Mouse (Mus musculus) erythroblast, embryonic 14.5 days (primary cell): ENCODE results near the gene Kdr. TPM values are rescaled to one million over a fixed set of nuclear protein-coding genes. Genes with fewer than 3 reads are reported as not detected.

Experiments
- H3K27me3 ChIP-seq: 2 replicates; pipeline ENCODE4 v1.6.1; 2012; ENCODE audit warnings: inconsistent platforms; ENCODE audit not compliant: control insufficient read depth
- H3K36me3 ChIP-seq: 2 replicates; pipeline ENCODE4 v1.6.1; 2012; ENCODE audit warnings: mild to moderate bottlenecking, inconsistent platforms; ENCODE audit not compliant: control insufficient read depth
- H3K4me1 ChIP-seq: 2 replicates; pipeline ENCODE4 v1.6.1; 2012; ENCODE audit warnings: inconsistent platforms; ENCODE audit not compliant: control insufficient read depth
- H3K4me3 ChIP-seq: replicated peaks from 2 replicates; pipeline ENCODE3; 2012; ENCODE audit warnings: moderate library complexity, mild to moderate bottlenecking, inconsistent platforms
- H3K9me3 ChIP-seq: 2 replicates; pipeline ENCODE4 v1.6.1; 2012; ENCODE audit warnings: low read length, inconsistent platforms, mixed read lengths; ENCODE audit not compliant: control insufficient read depth
- GATA1 ChIP-seq: IDR thresholded peaks from 2 replicates; pipeline ENCODE4 v1.6.1; 2012; ENCODE audit warnings: low read length, inconsistent platforms, mixed read lengths
- TAL1 ChIP-seq: IDR thresholded peaks from 3 replicates; pipeline ENCODE4 v1.6.1; 2012; ENCODE audit warnings: low read length, inconsistent platforms, mixed read lengths
- polyA plus RNA-seq: library from polyadenylated mRNA; stranded (reverse); fragments of >175 nt; gene quantifications from 2 replicates; pipeline ENCODE4 v1.2.3, GENCODE M21; 2012

Gene Kdr
- polyA plus RNA-seq, 1 experiment = 0.02 TPM

DNA sequence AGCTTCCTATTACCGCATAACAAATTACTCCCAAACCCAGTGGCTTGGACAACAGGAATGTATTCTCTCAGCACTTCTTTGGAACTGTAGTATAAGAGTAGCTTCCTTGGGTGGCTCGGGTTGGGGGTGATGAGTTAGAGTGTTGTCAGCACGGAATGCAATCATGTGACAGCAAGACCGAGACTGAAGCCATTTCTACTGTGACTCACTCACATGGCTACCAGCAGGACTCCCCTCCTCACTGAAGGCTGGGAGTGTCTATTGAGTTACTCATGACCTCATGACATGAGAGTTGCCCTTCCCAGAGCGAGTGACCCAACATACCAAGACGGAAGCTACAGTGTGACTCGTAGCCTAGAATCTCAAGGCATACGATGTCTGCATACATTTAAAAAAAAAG is 12.0 kb upstream of the Kdr start:
- H3K4me3 ChIP-seq = no peak overlapping the region
- no peaks in the 10 kb centered on the region for H3K9me3 ChIP-seq
- no peaks in the 10 kb centered on the region for H3K4me1 ChIP-seq
- TF ChIP-seq TAL1 (no peak), GATA1 (no peak)
- H3K27me3 ChIP-seq = no peaks in the 10 kb centered on the region
- no peaks in the 10 kb centered on the region for H3K36me3 ChIP-seq

DNA sequence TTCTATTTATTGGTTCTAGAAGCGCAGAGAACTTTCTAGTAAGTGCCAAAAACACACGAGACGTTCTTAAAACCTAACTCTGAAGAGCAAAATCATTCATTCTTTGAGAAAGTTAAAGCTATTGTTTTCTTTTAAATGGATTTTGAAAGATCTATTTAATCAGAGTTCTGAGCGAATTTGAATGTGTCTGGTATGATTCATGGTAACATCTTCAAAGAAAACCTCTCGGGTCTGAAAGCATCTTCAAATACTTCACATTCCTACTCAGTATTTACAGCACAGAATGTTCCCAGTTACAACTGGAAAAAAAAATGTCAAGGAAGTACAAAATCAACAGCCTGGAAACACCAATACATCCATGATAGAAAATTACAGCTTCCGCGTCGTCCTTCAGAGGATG is 9.3 kb upstream of the Kdr start:
- H3K27me3 ChIP-seq = no peaks in the 10 kb centered on the region; the same call in 1 of the 2 replicates
- no peaks in the 10 kb centered on the region for H3K36me3 ChIP-seq
- TF ChIP-seq TAL1 = no peak
- TF ChIP-seq GATA1 = no peak
- no peaks in the 10 kb centered on the region for H3K4me1 ChIP-seq
- no peaks in the 10 kb centered on the region for H3K9me3 ChIP-seq
- H3K4me3 ChIP-seq = no peak overlapping the region

DNA sequence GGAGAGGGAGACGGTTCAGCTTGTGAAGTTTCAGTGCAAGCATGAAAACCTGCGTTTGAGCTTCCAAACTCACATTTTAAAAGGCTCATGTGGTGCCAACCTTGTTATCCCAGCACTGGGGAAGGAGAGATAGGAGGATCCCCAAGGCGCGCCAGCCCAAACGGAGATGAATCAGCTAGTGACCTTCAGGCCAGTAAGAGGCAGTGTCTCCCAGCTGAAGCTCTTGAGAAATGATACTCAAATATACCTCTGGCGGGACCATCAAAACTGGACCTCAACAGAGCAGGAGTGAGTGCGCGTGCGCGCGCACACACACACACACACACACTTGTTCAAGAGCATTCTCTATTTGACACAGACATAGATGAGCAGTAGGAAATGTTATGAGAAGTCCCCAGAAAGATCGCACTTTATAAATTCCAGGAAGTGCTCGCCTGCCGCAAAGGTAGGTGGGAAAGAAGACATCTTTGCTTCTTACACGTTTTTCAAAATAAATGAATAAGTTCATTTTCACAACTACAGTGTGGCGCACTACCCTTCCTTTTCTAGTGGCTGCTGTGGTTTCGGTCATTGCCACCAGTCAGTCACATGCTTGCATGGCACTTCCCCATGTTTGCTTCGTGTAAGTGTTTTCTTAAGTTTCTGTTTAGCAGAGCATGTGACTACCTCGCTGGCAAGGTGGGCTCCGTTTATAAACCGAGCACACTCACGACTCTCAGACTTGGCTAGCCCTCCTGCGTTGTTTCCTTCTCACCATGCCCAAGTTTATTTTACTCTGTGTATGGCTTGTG is 2.5 kb upstream of the Kdr start:
- TF ChIP-seq GATA1 (no peak), TAL1 (no peak)
- no peaks in the 10 kb centered on the region for H3K36me3 ChIP-seq
- H3K9me3 ChIP-seq = peaks cover 5% of the 10 kb centered on the region; the same call in 1 of the 2 replicates
- H3K27me3 ChIP-seq = peaks cover 63% of the 10 kb centered on the region
- H3K4me3 ChIP-seq = no peak overlapping the region
- H3K4me1 ChIP-seq = peaks cover 4% of the 10 kb centered on the region; the same call in 1 of the 2 replicates

DNA sequence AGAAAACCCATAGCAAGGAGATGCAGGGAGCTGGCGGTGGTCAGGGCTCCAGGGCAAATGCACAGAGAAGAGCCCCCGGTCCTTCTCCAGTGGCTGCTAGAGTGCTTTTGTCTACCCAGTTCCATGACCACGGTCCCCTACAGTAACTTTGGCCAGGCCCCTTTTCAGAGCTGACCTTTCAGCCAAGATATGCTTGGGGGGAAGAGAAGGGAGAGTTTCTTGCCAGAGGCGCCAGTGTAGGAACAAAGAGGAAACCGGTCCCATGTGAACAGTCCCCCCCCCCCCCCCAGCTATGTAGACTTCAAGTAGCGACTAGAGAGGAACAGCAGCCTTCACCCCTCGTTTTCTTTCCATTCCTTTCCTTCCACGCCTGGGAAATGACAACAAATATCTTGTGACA is 850 bp upstream of the Kdr start:
- Histone ChIP-seq H3K4me1 (peaks cover 4% of the 10 kb centered on the region; the same call in 1 of the 2 replicates), H3K27me3 (peaks cover 79% of the 10 kb centered on the region), H3K36me3 (no peaks in the 10 kb centered on the region), H3K4me3 (no peak overlapping the region), H3K9me3 (peaks cover 5% of the 10 kb centered on the region; the same call in 1 of the 2 replicates)
- no peak for TF ChIP-seq GATA1
- no peak for TF ChIP-seq TAL1

DNA sequence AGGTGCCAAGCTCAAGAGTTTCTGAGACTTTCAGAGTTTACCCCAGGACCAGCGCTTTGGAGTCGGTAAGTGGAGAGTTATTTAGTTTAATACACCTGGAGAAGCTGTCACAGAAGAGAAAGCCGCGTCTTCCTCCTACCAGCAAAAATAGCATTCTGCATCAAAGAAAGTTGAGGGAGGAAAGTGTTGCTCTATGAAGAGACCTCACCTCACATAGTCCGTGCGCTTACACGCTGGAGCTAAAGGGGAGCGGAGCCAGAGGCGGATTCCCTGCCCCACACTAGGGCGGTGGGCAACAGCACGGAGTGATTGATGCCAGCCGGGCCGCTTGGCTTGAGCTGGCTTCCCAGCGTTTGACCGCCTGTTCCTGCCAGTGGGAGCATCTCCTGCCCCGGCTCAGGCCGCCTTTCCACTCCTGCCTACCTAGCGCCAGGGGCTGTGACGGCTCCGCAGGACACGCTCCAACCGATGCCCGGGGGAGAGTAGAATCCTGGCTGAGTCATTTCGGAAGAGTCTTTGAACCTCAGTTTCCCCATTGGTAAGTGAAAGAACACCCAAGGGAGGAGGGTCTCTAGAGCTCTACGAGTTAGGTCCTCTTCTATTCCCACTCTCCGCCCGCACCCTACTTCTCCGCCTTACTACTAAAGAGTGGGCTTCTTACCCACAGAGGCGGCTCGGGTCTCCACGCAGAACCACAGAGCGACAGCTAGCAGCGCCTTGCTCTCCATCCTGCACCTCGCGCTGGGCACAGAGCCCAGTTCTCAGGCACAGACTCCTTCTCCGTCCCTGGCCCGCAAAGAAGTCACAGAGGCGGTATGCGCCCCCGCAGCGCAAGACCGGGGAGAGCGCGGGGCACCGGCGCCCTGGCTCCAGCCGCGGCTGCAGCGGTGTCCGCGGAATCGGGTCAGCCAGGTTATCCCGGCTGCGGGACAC is 551 bp downstream of the Kdr start:
- peaks cover 80% of the 10 kb centered on the region for H3K27me3 ChIP-seq
- peaks cover 4% of the 10 kb centered on the region; the same call in 1 of the 2 replicates for H3K4me1 ChIP-seq
- peak overlapping the region; percentile 35 for H3K4me3 ChIP-seq
- no peaks in the 10 kb centered on the region for H3K36me3 ChIP-seq
- TF ChIP-seq TAL1 (no peak), GATA1 (no peak)
- H3K9me3 ChIP-seq = peaks cover 5% of the 10 kb centered on the region; the same call in 1 of the 2 replicates

DNA sequence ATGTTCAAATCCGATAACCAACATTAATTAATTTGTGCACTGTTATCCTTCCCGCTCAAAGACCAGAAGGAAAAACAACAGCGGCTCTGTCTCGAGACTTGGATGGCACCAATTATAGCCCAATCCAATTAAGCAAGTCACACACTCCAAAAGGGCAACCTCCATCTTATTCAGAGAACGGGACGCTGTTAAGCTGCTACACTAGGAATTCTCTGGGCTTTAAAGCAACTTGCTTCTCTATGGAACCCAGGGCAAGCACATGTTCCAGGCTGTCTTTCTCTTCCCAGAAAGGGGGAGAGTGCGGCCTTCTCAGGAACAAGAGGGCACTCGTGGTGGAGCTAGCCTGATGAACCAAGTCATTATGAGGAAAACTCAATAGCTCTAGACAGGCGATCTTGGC is 1.6 kb downstream of the Kdr start:
- Histone ChIP-seq H3K4me3 (no peak overlapping the region), H3K9me3 (peaks cover 5% of the 10 kb centered on the region; the same call in 1 of the 2 replicates), H3K4me1 (peaks cover 4% of the 10 kb centered on the region; the same call in 1 of the 2 replicates), H3K27me3 (peaks cover 74% of the 10 kb centered on the region), H3K36me3 (no peaks in the 10 kb centered on the region)
- TF ChIP-seq GATA1 (no peak), TAL1 (no peak)

DNA sequence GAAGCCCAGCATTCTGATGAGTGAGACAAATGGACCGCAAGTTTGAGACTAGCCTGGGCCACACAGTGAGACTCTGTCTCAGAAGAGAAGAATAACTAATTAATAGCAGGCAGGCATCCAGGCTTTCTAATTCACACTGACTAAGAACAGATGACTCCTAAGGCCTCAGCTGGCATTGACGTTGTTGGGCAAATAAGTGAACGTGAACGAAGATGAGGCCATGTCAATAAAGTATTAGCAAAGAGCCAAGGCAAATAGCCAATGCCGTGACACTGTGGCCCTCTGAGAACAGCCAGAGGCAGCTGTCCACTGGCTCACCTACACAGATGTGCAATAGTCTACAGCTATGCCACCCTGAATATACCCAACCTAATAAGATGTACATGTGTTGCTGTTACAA is 2.9 kb downstream of the Kdr start:
- Histone ChIP-seq H3K27me3 (peaks cover 64% of the 10 kb centered on the region), H3K4me3 (no peak overlapping the region), H3K9me3 (peaks cover 5% of the 10 kb centered on the region; the same call in 1 of the 2 replicates), H3K4me1 (peaks cover 4% of the 10 kb centered on the region; the same call in 1 of the 2 replicates), H3K36me3 (no peaks in the 10 kb centered on the region)
- no peak for TF ChIP-seq TAL1

DNA sequence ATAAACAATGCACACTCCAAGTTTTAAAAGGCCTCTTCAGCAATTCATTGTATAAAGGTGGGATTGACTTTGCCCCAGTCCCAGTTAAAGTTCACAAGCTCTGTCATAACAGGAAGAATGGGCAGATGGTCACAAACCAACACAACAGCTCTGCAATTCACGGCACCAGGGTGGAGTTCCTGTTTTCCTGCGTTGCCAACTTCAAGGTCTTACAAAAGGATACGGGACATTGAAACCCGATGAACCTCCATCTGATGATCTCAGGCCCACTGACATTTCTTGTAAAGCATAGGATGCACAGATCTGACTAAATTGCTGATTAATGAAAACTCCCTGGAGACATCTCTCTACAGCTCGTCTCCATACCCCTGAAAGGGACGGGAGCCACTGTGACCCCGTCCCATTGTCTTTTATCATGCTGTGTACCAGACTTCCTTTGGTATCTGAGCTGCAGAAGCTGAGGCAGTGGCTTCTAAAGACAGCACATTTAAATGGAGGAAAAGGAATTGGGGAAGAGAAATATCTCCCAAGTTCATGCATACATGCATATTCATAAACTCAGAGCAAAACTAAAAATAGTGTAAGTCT is 3.6 kb downstream of the Kdr start:
- Histone ChIP-seq H3K36me3 (no peaks in the 10 kb centered on the region), H3K4me1 (peaks cover 4% of the 10 kb centered on the region; the same call in 1 of the 2 replicates), H3K4me3 (no peak overlapping the region), H3K9me3 (peaks cover 5% of the 10 kb centered on the region; the same call in 1 of the 2 replicates), H3K27me3 (peaks cover 56% of the 10 kb centered on the region)
- TF ChIP-seq GATA1 (no peak), TAL1 (no peak)

DNA sequence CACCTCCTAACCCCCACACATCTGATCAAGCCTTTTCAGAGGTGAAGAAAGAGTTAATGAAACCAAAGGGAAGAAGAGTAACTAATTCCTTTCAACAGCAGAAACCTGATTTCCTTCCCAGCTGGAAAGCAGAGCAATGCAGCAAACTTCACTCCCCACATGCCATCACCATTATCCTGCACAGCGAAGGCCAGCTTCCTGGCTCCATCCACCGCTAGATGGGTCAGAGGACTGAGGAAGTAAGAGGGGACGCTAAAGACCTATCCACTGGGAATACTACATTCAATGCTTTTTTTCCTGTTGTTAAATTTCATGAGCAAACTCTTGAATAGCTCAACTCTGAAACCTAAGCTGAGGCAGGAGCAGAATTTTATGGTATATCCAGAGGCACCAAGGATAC is 8.4 kb downstream of the Kdr start:
- H3K9me3 ChIP-seq = no peaks in the 10 kb centered on the region
- no peaks in the 10 kb centered on the region for H3K4me1 ChIP-seq
- no peaks in the 10 kb centered on the region for H3K36me3 ChIP-seq
- peaks cover 9% of the 10 kb centered on the region for H3K27me3 ChIP-seq
- TF ChIP-seq TAL1 (no peak), GATA1 (no peak)
- H3K4me3 ChIP-seq = no peak overlapping the region
